Comparison of ENCODE assay signal across 8 mouse cellular contexts in genomic region chr7:132656548-132656947, GRCm38 (mm10). TPM values are rescaled to one million over a fixed set of nuclear protein-coding genes. Genes with fewer than 3 reads are reported as not detected.
A peak's percentile ranks its signal among the peaks of the same experiment; 100 is the strongest.
DNase-seq lines count a peak whose midpoint lies in the region; ATAC-seq and TF ChIP-seq lines count a peak whose summit lies in the region.

No protein-coding gene starts in this region.

- TF ChIP-seq POLR2A in cerebellum, adult 2 months (IDR thresholded peaks at IDR 0.05; ENCODE audit: borderline replicate concordance, insufficient read depth, low read length), result no peak
- TF ChIP-seq POLR2A in olfactory bulb, adult 2 months (IDR thresholded peaks at IDR 0.05; ENCODE audit: insufficient read depth, low read depth, low read length), result no peak

- peak; percentile 55 for DNase-seq in MEL-GATA-1-ER (ENCODE audit: extremely low read depth, low read depth)
- DNase-seq in cerebellum, adult 2 months, result peak; percentile 86 to 92
- peak; percentile 81 for DNase-seq in forelimb bud, embryonic 11.5 days (ENCODE audit: low read depth, low spot score)
- peak; percentile 83 to 86 for DNase-seq in layer of hippocampus, adult 8-10 months (ENCODE audit: low spot score in 2 of 2)
- peak; percentile 52 to 63 for DNase-seq in thymus, adult 18-20 months

- H3K4me1 ChIP-seq in cerebellum, adult 2 months (ENCODE audit: control insufficient read depth, insufficient read depth, low read length), result peaks cover 15% of the 10 kb centered on the region
- peaks cover 54% of the 10 kb centered on the region for H3K4me1 ChIP-seq in lung, embryonic 15.5 days
- H3K4me1 ChIP-seq in olfactory bulb, adult 2 months (ENCODE audit: control insufficient read depth, insufficient read depth, low read length), result peaks cover 29% of the 10 kb centered on the region

- peak overlapping the region; percentile 23 for H3K27ac ChIP-seq in cerebellum, adult 2 months (ENCODE audit: insufficient read depth, low read length)
- H3K27ac ChIP-seq in lung, embryonic 15.5 days, result peak overlapping the region; percentile 89
- 0 out of 2 replicates have a peak overlapping the region, but pooled peaks have one; percentile 21 for H3K27ac ChIP-seq in olfactory bulb, adult 2 months (ENCODE audit: insufficient read depth, low read depth, low read length)

- no peak overlapping the region for H3K4me2 ChIP-seq in lung, embryonic 15.5 days

- no peaks in the 10 kb centered on the region for H3K36me3 ChIP-seq in lung, embryonic 15.5 days

- H3K4me3 ChIP-seq in cerebellum, adult 2 months (replicated peaks; ENCODE audit: insufficient read depth, low read depth, low read length), result no peak overlapping the region
- no peak overlapping the region for H3K4me3 ChIP-seq in lung, embryonic 15.5 days
- no peak overlapping the region for H3K4me3 ChIP-seq in olfactory bulb, adult 2 months (ENCODE audit: insufficient read depth, low read depth, low read length)

- H3K9me3 ChIP-seq in lung, embryonic 15.5 days, result no peaks in the 10 kb centered on the region

- WGBS in cerebellum, adult 2 months, result 1% methylated on average over 3 of the region's 3 CpGs
- 5% methylated on average over 3 of the region's 3 CpGs for WGBS in lung, embryonic 15.5 days
- WGBS in olfactory bulb, adult 2 months, result 4% methylated on average over 3 of the region's 3 CpGs

- no peaks in the 10 kb centered on the region for H3K27me3 ChIP-seq in cerebellum, adult 2 months (ENCODE audit: control insufficient read depth, insufficient read depth, low read length)
- H3K27me3 ChIP-seq in lung, embryonic 15.5 days, result no peaks in the 10 kb centered on the region

- ATAC-seq in hematopoietic stem cell, adult 5-6 weeks (replicated peaks in 1 of 2; ENCODE audit: insufficient read depth in 1 of 2, low FRiP score in 2 of 2, low TSS enrichment in 1 of 2, low read depth in 1 of 2, poor library complexity in 2 of 2, severe bottlenecking in 2 of 2), result peak; percentile 39 to 53; a peak in 3 of 4 replicates
- peak; percentile 36 for ATAC-seq in lung, embryonic 15.5 days (ENCODE audit: borderline replicate concordance, extremely low read depth, low FRiP score, low TSS enrichment)

- no peak overlapping the region for H3K9ac ChIP-seq in lung, embryonic 15.5 days

- TF ChIP-seq CTCF in cerebellum, adult 2 months (IDR thresholded peaks at IDR 0.05; ENCODE audit: borderline replicate concordance, insufficient read depth, low read depth, low read length), result peak; percentile 75
- TF ChIP-seq CTCF in olfactory bulb, adult 2 months (IDR thresholded peaks at IDR 0.05; ENCODE audit: insufficient read depth, low read depth, low read length), result peak; percentile 63; the same call in 1 of the 2 replicates

RNA-seq across cellular contexts. Expression of gene Lhpp, which starts 46.1 kb away (rescaled TPM):
- 26.7 and 30.4 TPM in 2 replicates for polyA plus RNA-seq in cerebellum, adult 2 months (2012; rRNA removed)
- total RNA-seq in hematopoietic stem cell, adult 5-6 weeks (2017), result 7.9 and 10.1 TPM in 2 replicates
- total RNA-seq in layer of hippocampus, adult 8-10 months (2022), result 10 to 100 TPM; 22.1 to 23.2 (median 22.3) TPM
- 19.1 and 20.8 TPM in 2 replicates for polyA plus RNA-seq in lung, embryonic 15.5 days (2015; fragmentation: Nextera tagmentation; extraction: Ambion mirVana)
- polyA plus RNA-seq in olfactory bulb, adult 2 months (2012; ENCODE audit: insufficient read depth, insufficient read length, low replicate concordance, missing spikeins), result not detected in 2 replicates

RNA-seq across cellular contexts. Expression of gene Nkx1-2, which starts 57.1 kb away (rescaled TPM):
- not detected in 2 replicates for polyA plus RNA-seq in cerebellum, adult 2 months (2012; rRNA removed)
- not detected in 2 replicates for total RNA-seq in hematopoietic stem cell, adult 5-6 weeks (2017)
- under 1 TPM in 1 of 4 experiments, not detected in 3; 0.14 TPM for total RNA-seq in layer of hippocampus, adult 8-10 months (2022)
- polyA plus RNA-seq in lung, embryonic 15.5 days (2015; fragmentation: Nextera tagmentation; extraction: Ambion mirVana), result not detected in 2 replicates
- polyA plus RNA-seq in olfactory bulb, adult 2 months (2012; ENCODE audit: insufficient read depth, insufficient read length, low replicate concordance, missing spikeins), result not detected in 2 replicates

Comparison
In these comparisons a context has a peak if more than half of its experiments do, and no peak if none do; other contexts are left out.
1. H3K27ac ChIP-seq: peak in every context shown above with its lines; median percentile 89 in lung, embryonic 15.5 days; 23 in cerebellum, adult 2 months; 21 in olfactory bulb, adult 2 months.
2. RNA of gene Lhpp, which starts 46.1 kb away (polyA plus RNA-seq): 26.7 to 30.4 TPM in cerebellum, adult 2 months and 19.1 to 20.8 TPM in lung, embryonic 15.5 days; not detected in olfactory bulb, adult 2 months; every median in the first group is over 10 times any median in the second.
3. Peak in every context shown above with its lines, with median percentiles within 50 percentile points of each other: DNase-seq.